Mouse (Mus musculus) olfactory bulb, adult 2 months (tissue): ENCODE measurements around the gene Birc5.

Source experiments
- CTCF ChIP-seq: fragments of 200-500 bp; IDR thresholded peaks from 2 replicates; pipeline ENCODE4 v1.5.1; 2012; ENCODE audit warnings: low read depth, mild to moderate bottlenecking, low read length, moderate library complexity; ENCODE audit not compliant: insufficient read depth
- POLR2A ChIP-seq: fragments of 200-500 bp; IDR thresholded peaks from 2 replicates; pipeline ENCODE4 v1.6.1; 2012; ENCODE audit warnings: mild to moderate bottlenecking, low read depth, low read length, moderate library complexity; ENCODE audit not compliant: insufficient read depth

DNA sequence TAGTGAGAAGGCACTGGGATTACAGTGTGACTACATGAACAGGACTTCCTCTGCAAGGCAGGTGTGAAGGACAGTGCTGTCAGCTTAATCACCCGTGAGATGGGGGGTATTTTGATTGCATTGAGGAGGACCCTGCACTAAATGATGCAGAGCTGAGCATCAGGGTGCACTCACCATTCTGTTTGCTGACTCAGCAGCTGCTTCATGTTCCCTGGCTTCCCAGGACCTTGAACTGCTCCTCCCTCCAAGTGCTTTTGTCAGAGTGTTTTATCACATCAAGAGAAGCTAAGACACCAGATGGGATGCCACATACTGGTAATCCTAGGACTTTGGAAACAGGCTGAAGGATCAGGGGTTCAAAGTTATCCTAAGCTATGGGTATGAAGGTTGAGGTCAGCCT lies 6.9 kb downstream of the Birc5 start:
- TF ChIP-seq CTCF (no peak), POLR2A (no peak)
